Mouse (Mus musculus): ENCODE data around the gene Insr. TPM values are rescaled to one million over a fixed set of nuclear protein-coding genes. Genes with fewer than 3 reads are reported as not detected.
"Not testable (repeated sequence)": the region's sequence is repeated elsewhere in the genome, so short reads cannot be mapped to it uniquely, and the experiment has no call there.

Gene Insr
- polyA plus RNA-seq, 1 experiment from 2014 or later: 26.3 TPM

DNA sequence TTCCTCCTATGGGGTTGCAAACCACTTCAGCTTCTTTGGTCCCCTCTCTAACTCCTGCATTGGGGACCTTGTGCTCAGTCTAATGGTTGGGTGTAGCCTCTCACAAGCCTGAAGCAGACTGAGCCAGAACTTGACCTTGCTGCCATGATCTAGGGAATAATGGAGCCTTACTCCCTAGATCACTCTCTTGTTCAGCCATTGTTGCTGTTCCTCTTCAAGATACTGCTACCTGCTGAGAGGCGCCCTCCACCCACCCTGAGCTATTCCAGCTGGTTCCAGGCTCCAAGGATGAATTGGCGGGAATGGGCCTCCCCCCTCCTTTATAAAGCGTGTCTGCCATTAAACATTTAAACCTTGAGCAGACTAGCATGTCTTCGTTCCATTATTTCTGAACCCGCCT lies 179.0 kb downstream of the Insr start:
- not testable (repeated sequence) for H3K4me3 ChIP-seq (ENCODE audit: low read depth, low read length); ATAC-seq (replicated peaks; ENCODE audit: insufficient number of reproducible peaks, low FRiP score, low TSS enrichment, low read depth); DNase-seq (ENCODE audit: low spot score); H3K4me2 ChIP-seq (ENCODE audit: low read depth, low read length); H3K9ac ChIP-seq (replicated peaks; ENCODE audit: low read length); H3K9me3 ChIP-seq (replicated peaks; ENCODE audit: control insufficient read depth, low read length); H3K27ac ChIP-seq (replicated peaks; ENCODE audit: low read depth, low read length); H3K4me1 ChIP-seq (ENCODE audit: control insufficient read depth, insufficient read depth, low read length); H3K36me3 ChIP-seq (replicated peaks; ENCODE audit: control insufficient read depth, insufficient read depth, low read depth, low read length); H3K27me3 ChIP-seq (ENCODE audit: control insufficient read depth, insufficient read depth, low read length)
- 75% methylated on average over 5 of the region's 5 CpGs for WGBS

Small RNA genes within 50 kb of the gene (microRNA-seq; reads per million reads assigned to microRNA genes)
- gene Gm25775 (ENCODE audit: borderline number of aligned reads): not detected

Other genes starting within 250 kb of the Insr start
- not detected in 2 replicates for gene A430078G23Rik, start 73.8 kb upstream of the Insr start, polyA plus RNA-seq (2014; fragmentation: Nextera tagmentation; extraction: Ambion mirVana)
- gene Arhgef18, start 113.4 kb upstream of the Insr start, polyA plus RNA-seq (2014; fragmentation: Nextera tagmentation; extraction: Ambion mirVana): 7.2 and 8.8 TPM in 2 replicates
- gene Pex11g, start 188.1 kb upstream of the Insr start, polyA plus RNA-seq (2014; fragmentation: Nextera tagmentation; extraction: Ambion mirVana): 2.1 TPM in 2 replicates
- gene Tex45, start 191.2 kb upstream of the Insr start, polyA plus RNA-seq (2014; fragmentation: Nextera tagmentation; extraction: Ambion mirVana): 0.14 TPM in 1 of 2 replicates, not detected in the other
- gene Zfp358, start 213.5 kb upstream of the Insr start, polyA plus RNA-seq (2014; fragmentation: Nextera tagmentation; extraction: Ambion mirVana): 29.0 and 29.9 TPM in 2 replicates
- gene Mcoln1, start 220.8 kb upstream of the Insr start, polyA plus RNA-seq (2014; fragmentation: Nextera tagmentation; extraction: Ambion mirVana): 43.1 and 43.6 TPM in 2 replicates
- 13.6 and 17.5 TPM in 2 replicates for gene Pnpla6, start 235.8 kb upstream of the Insr start, polyA plus RNA-seq (2014; fragmentation: Nextera tagmentation; extraction: Ambion mirVana)

Data from embryonic facial prominence, embryonic 11.5 days (tissue).